ENCODE assay signal across 27 mouse cellular contexts in the genomic region with DNA sequence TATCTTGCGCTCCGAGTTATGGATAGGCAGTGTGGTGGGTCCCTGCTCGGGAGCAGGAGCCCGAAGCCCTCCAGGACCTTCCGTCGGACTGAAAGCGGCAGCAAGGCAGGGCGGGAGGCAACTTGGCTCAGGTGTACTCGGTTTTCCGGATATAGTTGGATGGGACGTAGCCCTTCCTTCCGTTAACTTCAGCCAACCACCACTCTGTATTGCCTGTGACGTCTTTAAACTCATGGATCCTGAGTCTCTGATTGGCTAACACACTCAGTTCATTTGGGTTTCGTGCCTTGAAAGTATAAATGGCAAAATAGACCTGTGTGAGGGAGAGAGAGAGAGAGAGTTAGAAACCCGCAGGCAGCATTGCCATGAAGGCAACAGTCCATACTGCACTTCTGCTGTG.
DNase-seq lines count a peak whose midpoint lies in the region; ATAC-seq and TF ChIP-seq lines count a peak whose summit lies in the region.
"Had no signal": no experiment of that assay in that cellular context is flagged by ENCODE, and none has a peak within 500 bp of the region (broad histone marks: within the 10 kb centered on the region; RNA-seq: fewer than 3 reads in every experiment).

No protein-coding gene starts in this region.

- H3K9me3 ChIP-seq in ES-E14 (ENCODE audit: control insufficient read depth, insufficient read depth, low read depth, low read length), result no peaks in the 10 kb centered on the region
- H3K9me3 ChIP-seq: embryonic facial prominence, embryonic 12.5 days; embryonic facial prominence, embryonic 15.5 days; heart, embryonic 10.5 days; heart, embryonic 13.5 days; hindbrain, embryonic 15.5 days had no signal

- peak; percentile 40; the same call in 1 of the 2 replicates for TF ChIP-seq POLR2A in testis, adult 2 months (IDR thresholded peaks at IDR 0.05; ENCODE audit: control insufficient read depth, low read depth, low read length)

- no peak overlapping the region for H3K27ac ChIP-seq in testis, adult 2 months (ENCODE audit: control insufficient read depth, insufficient read depth, low read depth, low read length)
- no peak overlapping the region for H3K27ac ChIP-seq in ES-E14 (ENCODE audit: insufficient read depth, low read depth, low read length, poor library complexity, severe bottlenecking)
- H3K27ac ChIP-seq: embryonic facial prominence, embryonic 12.5 days; embryonic facial prominence, embryonic 15.5 days; gastrocnemius, adult 2 months; heart, adult 2 months; heart, embryonic 10.5 days; heart, embryonic 13.5 days; hindbrain, embryonic 15.5 days had no signal

- no peak for ATAC-seq in cerebellum, adult (ENCODE audit: insufficient number of reproducible peaks, low FRiP score, low TSS enrichment)
- ATAC-seq: forebrain, embryonic 14.5 days; forebrain, postnatal 0 days; intestine, postnatal 0 days had no signal

- peaks cover 3% of the 10 kb centered on the region for H3K4me1 ChIP-seq in testis, adult 2 months (ENCODE audit: control insufficient read depth, insufficient read depth, low read length)
- peaks cover 0 to 5% of the 10 kb centered on the region in 2 experiments; a peak in 1 of 4 replicates for H3K4me1 ChIP-seq in ES-E14 (ENCODE audit: control insufficient read depth in 2 of 2, insufficient read depth in 2 of 2, low read length in 2 of 2, poor library complexity in 1 of 2)
- H3K4me1 ChIP-seq: embryonic facial prominence, embryonic 15.5 days; heart, embryonic 10.5 days; heart, embryonic 13.5 days; hindbrain, embryonic 15.5 days had no signal

- TF ChIP-seq CTCF in testis, adult 2 months (IDR thresholded peaks at IDR 0.05; ENCODE audit: control insufficient read depth, insufficient read depth, insufficient replicate concordance, low read depth, low read length), result no peak

- DNase-seq in testis, postnatal 14 days (ENCODE audit: low spot score), result no peak
- DNase-seq in ES-E14 (ENCODE audit: low read depth, low spot score) (peak; percentile 64), ZHBTc4 (ENCODE audit: low read depth, low spot score) (peak; percentile 90)
- DNase-seq in ovary, postnatal 14 days (ENCODE audit: low spot score), result no peak
- DNase-seq: adrenal gland, adult 8-10 months; adrenal gland, postnatal 25 days; B cell, adult 2 months; cerebellum, adult 2 months; cerebellum, adult 9-11 months; cerebellum, postnatal 25 days; forebrain, postnatal 0 days; gastrocnemius, adult 2 months; gastrocnemius, postnatal 25 days; heart, adult 2 months; heart, postnatal 14 days; heart, postnatal 4 days; kidney, adult 2 months had no signal

- H3K27me3 ChIP-seq in testis, adult 2 months (ENCODE audit: control insufficient read depth, insufficient read depth, low read length), result no peaks in the 10 kb centered on the region
- H3K27me3 ChIP-seq: CH12.LX; embryonic facial prominence, embryonic 12.5 days; embryonic facial prominence, embryonic 15.5 days; heart, embryonic 13.5 days; hindbrain, embryonic 15.5 days had no signal

- in situ Hi-C loops in ES-E14 (cut with MboI; ENCODE audit: low sequenced_read_pairs in 2 of 2, unreplicated experiment in 2 of 2), result no loop called here

- peak overlapping the region; percentile 78 for H3K4me3 ChIP-seq in testis, adult 2 months (ENCODE audit: control insufficient read depth, low read depth, low read length)
- peak overlapping the region; percentile 68 to 84 for H3K4me3 ChIP-seq in ES-E14 (ENCODE audit: insufficient read depth in 1 of 2, low read depth in 1 of 2, low read length in 2 of 2, poor library complexity in 1 of 2, severe bottlenecking in 1 of 2)
- H3K4me3 ChIP-seq: embryonic facial prominence, embryonic 12.5 days; embryonic facial prominence, embryonic 15.5 days; gastrocnemius, adult 2 months; heart, adult 2 months; heart, embryonic 10.5 days; heart, embryonic 13.5 days; hindbrain, embryonic 15.5 days had no signal

- H3K36me3 ChIP-seq in testis, adult 2 months (ENCODE audit: control insufficient read depth, insufficient read depth, low read length), result no peaks in the 10 kb centered on the region; the same call in 1 of the 2 replicates
- H3K36me3 ChIP-seq in ES-E14 (ENCODE audit: control insufficient read depth, insufficient read depth, low read length, poor library complexity, severe bottlenecking), result peaks cover 18% of the 10 kb centered on the region; the same call in 1 of the 2 replicates

- H3K9ac ChIP-seq in ES-E14 (ENCODE audit: insufficient read depth, low read depth, low read length, poor library complexity, severe bottlenecking), result peak overlapping the region; percentile 74
- H3K9ac ChIP-seq: embryonic facial prominence, embryonic 12.5 days; embryonic facial prominence, embryonic 15.5 days; forebrain, postnatal 0 days; heart, embryonic 13.5 days; hindbrain, embryonic 15.5 days had no signal

TF ChIP-seq in ES-E14, 5 proteins besides CTCF, POLR2A, EP300 and RAD21:
- TF ChIP-seq MAFK (IDR thresholded peaks at IDR 0.05; ENCODE audit: insufficient read depth, low read depth, low read length) (no peak), HCFC1 (IDR thresholded peaks at IDR 0.05; ENCODE audit: borderline replicate concordance, insufficient read depth, low read length) (no peak)

Comparison
In these comparisons a context has a peak if more than half of its experiments do, and no peak if none do; other contexts are left out.
1. DNase-seq: peak in ES-E14 (single experiment) and ZHBTc4 (single experiment); none in testis, postnatal 14 days (single experiment) and ovary, postnatal 14 days (single experiment).